In genomic region chr8:110721606-110722413, GRCm38 (mm10) we compare ENCODE assay signal across 8 mouse cellular contexts. TPM values are rescaled to one million over a fixed set of nuclear protein-coding genes. Genes with fewer than 3 reads are reported as not detected.
A peak's percentile ranks its signal among the peaks of the same experiment; 100 is the strongest.
DNase-seq lines count a peak whose midpoint lies in the region; ATAC-seq and TF ChIP-seq lines count a peak whose summit lies in the region.

No protein-coding gene starts in this region.

- peak overlapping the region; percentile 91 for H3K9ac ChIP-seq in forebrain, embryonic 12.5 days
- peak overlapping the region; percentile 76 for H3K9ac ChIP-seq in intestine, postnatal 0 days (ENCODE audit: low read depth, low read length)

- CTCF ChIA-PET in Patski (lab: Charles Lee) = interaction anchor here (0.7 kb wide), 1 partner anchor 92 kb away, joined by 4 read pairs; no protein-coding TSS in a partner anchor

- H3K4me3 ChIP-seq in layer of hippocampus, adult 2 months = peak overlapping the region; percentile 54
- peak overlapping the region; percentile 80 for H3K4me3 ChIP-seq in forebrain, embryonic 12.5 days (replicated peaks)
- peak overlapping the region; percentile 59 for H3K4me3 ChIP-seq in intestine, postnatal 0 days (ENCODE audit: low read depth, low read length)

- no peaks in the 10 kb centered on the region for H3K9me3 ChIP-seq in forebrain, embryonic 12.5 days
- no peaks in the 10 kb centered on the region for H3K9me3 ChIP-seq in intestine, postnatal 0 days (ENCODE audit: control insufficient read depth)

- peaks cover 69% of the 10 kb centered on the region for H3K4me1 ChIP-seq in forebrain, embryonic 12.5 days
- peaks cover 10% of the 10 kb centered on the region; the same call in 1 of the 2 replicates for H3K4me1 ChIP-seq in intestine, postnatal 0 days (replicated peaks; ENCODE audit: control insufficient read depth, insufficient read depth, low read length)

- no peaks in the 10 kb centered on the region; the same call in 1 of the 2 replicates for H3K36me3 ChIP-seq in forebrain, embryonic 12.5 days (replicated peaks)
- H3K36me3 ChIP-seq in intestine, postnatal 0 days (ENCODE audit: control insufficient read depth, insufficient read depth) = no peaks in the 10 kb centered on the region; the same call in 1 of the 2 replicates

- TF ChIP-seq CTCF in layer of hippocampus, adult 2 months (conservative IDR thresholded peaks at IDR 0.05) = no peak
- TF ChIP-seq CTCF in Patski (IDR thresholded peaks at IDR 0.05) = no peak
- TF ChIP-seq CTCF in intestine, postnatal 0 days (IDR thresholded peaks at IDR 0.05; ENCODE audit: low read depth) = no peak

- peak overlapping the region; percentile 77 for H3K4me2 ChIP-seq in forebrain, embryonic 12.5 days
- peak overlapping the region; percentile 94 for H3K4me2 ChIP-seq in intestine, postnatal 0 days (replicated peaks; ENCODE audit: low read depth)

- in situ Hi-C loops in Patski (cut with MboI; ENCODE audit: low pct_unique_long_range_greater_than_20kb) = no loop called here

- H3K27ac ChIP-seq in layer of hippocampus, adult 2 months = peak overlapping the region; percentile 90
- peak overlapping the region; percentile 89 for H3K27ac ChIP-seq in forebrain, embryonic 12.5 days
- peak overlapping the region; percentile 71 for H3K27ac ChIP-seq in intestine, postnatal 0 days (ENCODE audit: low read depth, low read length)

- POLR2A ChIA-PET in Patski (lab: Charles Lee) = interaction anchor here (1.0 to 1.3 kb wide), 2 partner anchors 17 to 53 kb away, joined by 3 read pairs; no protein-coding TSS in a partner anchor

- DNase-seq in layer of hippocampus, adult 2 months (ENCODE audit: low spot score in 2 of 2) = no peak
- no peak for DNase-seq in layer of hippocampus, adult 9-11 months
- DNase-seq in Patski (ENCODE audit: low read depth, low spot score) = no peak
- DNase-seq in lung, postnatal 4 days = peak; percentile 57 to 62
- peak; percentile 40 for DNase-seq in thymus, postnatal 25 days
- DNase-seq in frontal cortex, postnatal 14 days (ENCODE audit: low spot score in 2 of 2) = no peak

- WGBS in forebrain, embryonic 12.5 days = 2% methylated on average over 53 of the region's 59 CpGs
- 1% methylated on average over 48 of the region's 59 CpGs for WGBS in intestine, postnatal 0 days

- peak; percentile 20 for ATAC-seq in Patski
- peak; percentile 70 for ATAC-seq in forebrain, embryonic 12.5 days (ENCODE audit: low FRiP score)
- ATAC-seq in intestine, postnatal 0 days = peak; percentile 61

- no peaks in the 10 kb centered on the region for H3K27me3 ChIP-seq in Patski
- H3K27me3 ChIP-seq in forebrain, embryonic 12.5 days = no peaks in the 10 kb centered on the region; the same call in 1 of the 2 replicates
- no peaks in the 10 kb centered on the region for H3K27me3 ChIP-seq in intestine, postnatal 0 days (replicated peaks; ENCODE audit: control insufficient read depth, insufficient read depth, low read length)

RNA-seq across cellular contexts. Expression of gene Mtss1l, which starts 0.5 kb away (rescaled TPM):
- total RNA-seq in layer of hippocampus, adult 2 months (2021) = 100 to 1,000 TPM; 210 TPM
- polyA plus RNA-seq in Patski (2021) = 17.4 TPM
- polyA plus RNA-seq in forebrain, embryonic 12.5 days (2016; fragmentation: Nextera tagmentation; extraction: Ambion mirVana) = 8.9 and 10.0 TPM in 2 replicates
- polyA plus RNA-seq in intestine, postnatal 0 days (2015; fragmentation: Nextera tagmentation; extraction: Ambion mirVana) = 4.2 and 4.4 TPM in 2 replicates

Comparison
In these comparisons a context has a peak if more than half of its experiments do, and no peak if none do; other contexts are left out.
1. DNase-seq: peak in lung, postnatal 4 days (2 of 2) and thymus, postnatal 25 days (single experiment); none in layer of hippocampus, adult 2 months (0 of 2), layer of hippocampus, adult 9-11 months (single experiment), Patski (single experiment) and frontal cortex, postnatal 14 days (0 of 2).
2. ATAC-seq: peak in every context shown above with its lines; median percentile 70 in forebrain, embryonic 12.5 days; 61 in intestine, postnatal 0 days; 20 in Patski.
3. Peak in every context shown above with its lines, with median percentiles within 50 percentile points of each other: H3K27ac ChIP-seq and H3K4me3 ChIP-seq.